Mouse (Mus musculus) hindbrain, embryonic 10.5 days (tissue): Measurements from ENCODE around the gene Gm29427. TPM values are rescaled to one million over a fixed set of nuclear protein-coding genes. Genes with fewer than 3 reads are reported as not detected.
"Not testable (repeated sequence)": the region's sequence is repeated elsewhere in the genome, so short reads cannot be mapped to it uniquely, and the experiment has no call there.

Experiments
- DNase-seq: peaks from one replicate; pipeline ENCODE4 v3.0.0-alpha.2; 2017; ENCODE audit warnings: low spot score
- H3K27ac ChIP-seq: fragments of 300-500 bp; sonication (generic); 2 replicates; pipeline ENCODE4 v1.5.1; 2016; ENCODE audit warnings: mild to moderate bottlenecking, moderate library complexity
- H3K27me3 ChIP-seq: fragments of 300-500 bp; sonication (generic); 2 replicates; pipeline ENCODE4 v1.6.1; 2016; ENCODE audit warnings: mild to moderate bottlenecking; ENCODE audit not compliant: poor library complexity, insufficient read depth, severe bottlenecking
- H3K36me3 ChIP-seq: fragments of 300-500 bp; sonication (generic); 2 replicates; pipeline ENCODE4 v1.6.1; 2016; ENCODE audit warnings: mild to moderate bottlenecking, moderate library complexity
- H3K4me1 ChIP-seq: fragments of 300-500 bp; sonication (generic); replicated peaks from 2 replicates; pipeline ENCODE4 v1.6.1; 2016; ENCODE audit warnings: mild to moderate bottlenecking
- H3K4me3 ChIP-seq: fragments of 300-500 bp; sonication (generic); 2 replicates; pipeline ENCODE4 v1.5.1; 2016; ENCODE audit warnings: mild to moderate bottlenecking, moderate library complexity
- H3K9me3 ChIP-seq: fragments of 300-500 bp; sonication (generic); 2 replicates; pipeline ENCODE4 v1.6.1; 2016; ENCODE audit warnings: mild to moderate bottlenecking, moderate library complexity
- WGBS: fragments of 180-500 bp; shearing (Covaris S2); methylation state at CpG from one replicate; pipeline ENCODE4 v1.1.7; 2016; 5-methylcytosine and 5-hydroxymethylcytosine counted together
- polyA plus RNA-seq: library from polyadenylated mRNA; unstranded; fragments of >200 nt; fragmentation: Nextera tagmentation; extraction: Ambion mirVana; gene quantifications from 2 replicates; pipeline ENCODE4 v1.2.1, GENCODE M21; 2016

Gm29427 gene
- polyA plus RNA-seq, 1 experiment from 2014 or later, result not detected

GRCm38 (mm10) chr1:130683905-130684304, 31.7 kb downstream of the Gm29427 start:
- H3K27ac ChIP-seq, result no peak overlapping the region
- WGBS, result 41% methylated on average over 1 of the region's 1 CpGs
- no peaks in the 10 kb centered on the region for H3K9me3 ChIP-seq
- DNase-seq, result no peak
- no peaks in the 10 kb centered on the region for H3K4me1 ChIP-seq
- no peaks in the 10 kb centered on the region for H3K36me3 ChIP-seq
- H3K4me3 ChIP-seq, result no peak overlapping the region
- H3K27me3 ChIP-seq, result no peaks in the 10 kb centered on the region

DNA sequence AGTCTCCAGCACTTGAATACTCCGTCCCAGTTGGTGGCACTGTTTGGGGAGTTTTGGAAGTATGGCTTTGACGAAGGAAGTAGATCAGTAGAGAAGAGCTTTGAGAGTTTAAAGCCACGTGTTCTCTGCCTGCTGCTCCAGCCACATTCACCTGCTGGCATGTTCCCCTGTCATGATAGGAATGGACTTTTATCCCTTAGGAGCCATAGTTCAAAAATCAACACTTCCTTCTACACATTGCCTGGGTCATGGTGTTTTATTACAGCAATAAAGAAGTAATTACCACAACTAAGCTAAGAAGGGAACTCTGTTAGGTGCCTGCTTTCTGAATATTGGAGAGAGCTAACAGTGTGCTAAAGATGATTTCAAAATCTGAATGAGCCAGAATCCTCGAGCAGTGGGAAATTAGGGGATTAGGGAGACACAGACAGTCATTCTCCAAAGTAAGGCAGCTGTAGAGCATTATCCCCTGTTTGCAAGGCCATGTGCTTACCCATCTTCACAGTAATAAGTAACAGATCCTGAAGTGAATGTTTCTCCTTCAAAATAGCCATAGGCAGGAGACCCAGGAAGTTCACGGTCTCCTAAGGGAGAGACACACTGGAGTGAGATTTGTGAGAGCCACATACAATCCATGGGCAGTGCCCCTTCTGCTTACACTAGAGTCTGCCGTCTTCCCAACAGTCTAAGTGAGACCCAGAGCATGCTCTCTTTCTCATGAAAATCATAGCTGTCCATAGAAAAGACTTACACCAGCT, 33.8 kb downstream of the Gm29427 start:
- Histone ChIP-seq H3K27me3 (no peaks in the 10 kb centered on the region), H3K9me3 (no peaks in the 10 kb centered on the region), H3K4me3 (no peak overlapping the region), H3K27ac (no peak overlapping the region), H3K4me1 (no peaks in the 10 kb centered on the region), H3K36me3 (no peaks in the 10 kb centered on the region)
- WGBS, result 78% methylated on average over 6 of the region's 6 CpGs
- no peak for DNase-seq

DNA sequence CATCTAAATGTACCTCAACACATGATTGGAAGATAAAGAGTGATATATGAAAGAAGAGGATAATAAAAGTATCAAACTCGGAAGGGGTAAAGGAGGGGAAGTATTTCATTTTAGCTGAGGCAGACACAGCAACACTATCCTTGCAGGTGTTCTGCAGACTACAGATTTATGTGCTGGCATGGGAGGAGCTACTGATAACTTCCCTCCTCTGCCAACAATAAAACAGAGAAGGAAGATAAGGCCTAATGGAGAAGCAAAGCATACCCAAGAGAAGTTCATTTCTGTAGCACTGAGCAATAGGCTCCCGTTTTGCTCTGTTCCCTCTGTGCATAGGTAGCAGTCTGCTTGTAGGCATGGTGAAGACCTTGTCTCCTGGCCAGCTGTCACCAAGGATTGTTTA, 34.5 kb downstream of the Gm29427 start:
- Histone ChIP-seq H3K36me3 (no peaks in the 10 kb centered on the region), H3K27me3 (no peaks in the 10 kb centered on the region), H3K9me3 (no peaks in the 10 kb centered on the region), H3K4me3 (no peak overlapping the region), H3K4me1 (no peaks in the 10 kb centered on the region), H3K27ac (no peak overlapping the region)
- DNase-seq, result no peak
- WGBS, result 84% methylated on average over 2 of the region's 2 CpGs

DNA sequence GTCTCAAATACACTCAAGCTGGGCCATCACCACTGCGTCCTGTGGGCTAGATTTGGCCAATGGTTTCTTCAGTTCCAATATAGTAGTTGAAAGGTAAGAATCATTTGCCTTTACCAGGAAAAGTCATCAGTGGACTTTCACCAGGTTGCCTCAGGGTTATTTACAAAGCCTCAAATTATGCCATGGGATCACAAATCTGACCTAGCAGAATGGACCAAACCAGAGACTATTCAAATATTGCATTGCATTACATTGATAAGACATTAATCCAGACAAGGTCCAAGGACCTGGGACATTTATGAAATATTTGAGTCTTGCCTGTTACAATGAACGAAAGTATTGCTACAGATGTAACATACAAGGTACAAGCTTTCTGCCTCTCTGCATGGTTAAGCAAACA, 37.0 kb downstream of the Gm29427 start:
- Histone ChIP-seq H3K27me3 (no peaks in the 10 kb centered on the region), H3K4me1 (no peaks in the 10 kb centered on the region), H3K36me3 (no peaks in the 10 kb centered on the region), H3K4me3 (no peak overlapping the region), H3K9me3 (no peaks in the 10 kb centered on the region), H3K27ac (no peak overlapping the region)
- DNase-seq, result no peak
- 88% methylated on average over 2 of the region's 2 CpGs for WGBS

DNA sequence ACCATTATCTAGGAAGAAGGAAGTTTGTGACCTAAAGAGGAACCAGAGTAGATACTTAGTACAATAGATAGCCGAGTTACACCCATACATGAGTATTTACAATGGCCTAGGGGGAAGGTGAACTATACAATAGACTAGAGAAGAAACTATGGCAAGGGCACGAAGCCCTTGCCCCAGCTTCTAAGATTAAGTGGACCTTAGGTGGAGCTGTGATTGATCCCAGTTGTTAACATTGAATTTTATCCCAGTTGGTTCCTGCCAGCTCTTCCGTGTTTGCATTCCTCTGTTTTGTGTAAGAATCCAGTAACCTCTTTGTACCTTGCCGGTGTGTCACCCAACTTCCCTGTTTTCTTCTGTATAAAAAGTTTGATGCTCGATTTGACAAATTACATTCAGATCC, 52.0 kb downstream of the Gm29427 start:
- not testable (repeated sequence) for H3K36me3 ChIP-seq, H3K27me3 ChIP-seq, H3K27ac ChIP-seq, H3K4me3 ChIP-seq, DNase-seq, H3K9me3 ChIP-seq, H3K4me1 ChIP-seq
- 92% methylated on average over 5 of the region's 5 CpGs for WGBS

DNA sequence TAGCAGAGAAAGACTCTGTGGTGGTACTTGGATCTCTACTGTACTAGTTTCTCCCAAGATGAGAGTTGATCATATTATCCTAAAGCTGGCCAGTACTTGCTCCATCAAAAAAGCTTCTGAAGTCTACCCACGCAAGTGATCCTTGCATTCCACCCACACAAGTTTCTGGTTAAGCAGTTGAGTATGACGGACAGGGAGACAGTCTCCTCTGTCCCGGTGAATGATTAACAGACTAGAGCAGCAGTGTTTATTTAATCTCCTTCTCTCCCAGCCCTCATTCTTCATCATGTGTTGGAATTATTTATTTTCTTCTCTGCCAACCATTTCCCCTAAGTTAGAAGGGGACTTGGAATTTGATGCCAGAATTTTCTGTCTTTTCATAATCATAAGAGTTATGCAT, 54.1 kb downstream of the Gm29427 start, which contains the start of gene C4bp:
Gene C4bp (minus strand): TSS at position 179 of the 400 bp plus-strand sequence.
- WGBS, result 80% methylated on average over 3 of the region's 3 CpGs
- H3K36me3 ChIP-seq, result no peaks in the 10 kb centered on the region
- H3K4me1 ChIP-seq, result no peaks in the 10 kb centered on the region
- DNase-seq, result no peak
- H3K4me3 ChIP-seq, result no peak within 1 kb of the TSS
- H3K27ac ChIP-seq, result no peak within 1 kb of the TSS
- no peaks in the 10 kb centered on the region for H3K9me3 ChIP-seq
- H3K27me3 ChIP-seq, result no peaks in the 10 kb centered on the region

DNA sequence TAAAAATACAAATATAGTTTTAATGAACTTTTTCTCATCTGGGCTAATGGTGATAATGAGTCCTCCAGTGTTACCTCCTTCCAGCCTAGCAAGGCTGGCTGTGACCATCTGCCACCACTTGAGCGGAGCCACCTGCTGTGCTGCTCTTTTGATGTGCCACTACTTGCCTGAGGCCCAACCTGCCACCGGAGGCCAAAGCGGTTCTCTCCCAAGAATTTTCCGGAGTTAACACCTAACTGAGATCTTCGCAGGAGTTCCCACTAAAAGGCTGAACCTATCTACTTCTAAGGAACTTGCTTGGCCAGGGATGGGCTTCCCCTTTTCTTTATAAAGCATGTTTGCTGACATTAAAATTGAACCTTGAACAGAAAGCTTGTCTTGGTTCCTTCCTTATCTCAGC, 56.0 kb downstream of the Gm29427 start:
- not testable (repeated sequence) for H3K36me3 ChIP-seq, H3K27ac ChIP-seq, H3K4me3 ChIP-seq, H3K4me1 ChIP-seq, DNase-seq, H3K9me3 ChIP-seq, H3K27me3 ChIP-seq
- 42% methylated on average over 5 of the region's 5 CpGs for WGBS

GRCm38 (mm10) chr1:130644103-130644502, 71.5 kb downstream of the Gm29427 start:
- Histone ChIP-seq H3K27me3 (no peaks in the 10 kb centered on the region), H3K4me3 (no peak overlapping the region), H3K4me1 (no peaks in the 10 kb centered on the region), H3K36me3 (no peaks in the 10 kb centered on the region), H3K27ac (no peak overlapping the region), H3K9me3 (no peaks in the 10 kb centered on the region)
- 65% methylated on average over 4 of the region's 4 CpGs for WGBS
- no peak for DNase-seq

GRCm38 (mm10) chr1:130640967-130641366, 74.6 kb downstream of the Gm29427 start:
- H3K4me3 ChIP-seq, result no peak overlapping the region
- H3K27ac ChIP-seq, result no peak overlapping the region
- no peaks in the 10 kb centered on the region for H3K36me3 ChIP-seq
- H3K4me1 ChIP-seq, result no peaks in the 10 kb centered on the region
- no peak for DNase-seq
- H3K27me3 ChIP-seq, result no peaks in the 10 kb centered on the region
- no peaks in the 10 kb centered on the region for H3K9me3 ChIP-seq

GRCm38 (mm10) chr1:130633761-130634410, 81.7 kb downstream of the Gm29427 start:
- Histone ChIP-seq H3K4me3 (no peak overlapping the region), H3K36me3 (no peaks in the 10 kb centered on the region), H3K9me3 (no peaks in the 10 kb centered on the region), H3K27ac (no peak overlapping the region), H3K4me1 (no peaks in the 10 kb centered on the region), H3K27me3 (no peaks in the 10 kb centered on the region)
- DNase-seq, result peak; percentile 72
- 34% methylated on average over 16 of the region's 16 CpGs for WGBS

- DNase-seq, result no peak
- Histone ChIP-seq H3K27me3 (no peaks in the 10 kb centered on the region), H3K4me3 (no peak overlapping the region), H3K9me3 (no peaks in the 10 kb centered on the region), H3K4me1 (no peaks in the 10 kb centered on the region), H3K36me3 (no peaks in the 10 kb centered on the region), H3K27ac (no peak overlapping the region)
- 91% methylated on average over 8 of the region's 8 CpGs for WGBS
Observed at GRCm38 (mm10) chr1:130633316-130633715, 82.3 kb downstream of the Gm29427 start.

- DNase-seq, result no peak
- 95% methylated on average over 2 of the region's 2 CpGs for WGBS
- Histone ChIP-seq H3K36me3 (no peaks in the 10 kb centered on the region), H3K27ac (no peak within 1 kb of the TSS), H3K9me3 (no peaks in the 10 kb centered on the region), H3K4me3 (no peak within 1 kb of the TSS), H3K4me1 (no peaks in the 10 kb centered on the region), H3K27me3 (no peaks in the 10 kb centered on the region)
Observed at GRCm38 (mm10) chr1:130629521-130629920, 86.1 kb downstream of the Gm29427 start, which contains the start of gene Zp3r. TSS of gene Zp3r (minus strand) at chr1:130629621.
